11 mouse cellular contexts compared by ENCODE assay signal in the genomic region with DNA sequence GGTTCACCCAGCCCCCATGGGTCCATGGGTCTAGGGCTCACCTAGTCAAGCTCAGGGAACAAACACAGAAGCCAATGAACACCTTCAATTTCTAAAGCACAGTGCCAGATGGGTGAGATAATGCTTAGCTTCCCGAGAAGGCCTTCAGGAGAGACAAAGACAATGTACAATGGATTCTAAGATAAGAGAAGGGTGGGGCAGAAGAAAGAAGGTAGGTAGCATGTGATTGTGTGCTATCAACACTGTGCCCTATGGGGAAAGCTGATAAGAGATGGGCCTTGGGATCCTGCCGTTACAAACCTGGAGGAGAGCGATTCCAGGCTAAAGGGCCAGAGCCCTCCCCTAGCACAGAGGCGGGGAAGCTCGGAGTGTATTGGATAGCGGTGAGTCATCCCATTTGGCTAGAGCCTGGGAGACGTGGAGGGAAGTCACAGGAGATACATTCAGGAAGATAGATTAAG. TPM values are rescaled to one million over a fixed set of nuclear protein-coding genes. Genes with fewer than 3 reads are reported as not detected.
DNase-seq lines count a peak whose midpoint lies in the region; ATAC-seq lines count a peak whose summit lies in the region.
"Had no signal": no experiment of that assay in that cellular context is flagged by ENCODE, and none has a peak within 500 bp of the region (broad histone marks: within the 10 kb centered on the region; RNA-seq: fewer than 3 reads in every experiment).

No protein-coding gene starts in this region.

- DNase-seq in heart, postnatal 25 days (ENCODE audit: low spot score): no peak
- peak; percentile 65 for DNase-seq in adrenal gland, adult 2 months
- no peak for DNase-seq in layer of hippocampus, postnatal 25 days (ENCODE audit: extremely low spot score in 1 of 2, low spot score in 1 of 2)
- no peak for DNase-seq in lung, adult 18-20 months
- no peak for DNase-seq in hindbrain, embryonic 14.5 days (ENCODE audit: low spot score)
- DNase-seq: kidney, postnatal 36 days had no signal

- H3K9me3 ChIP-seq in heart, embryonic 12.5 days (replicated peaks): no peaks in the 10 kb centered on the region
- H3K9me3 ChIP-seq in liver, embryonic 16.5 days (replicated peaks; ENCODE audit: control insufficient read depth, low read length): no peaks in the 10 kb centered on the region
- no peaks in the 10 kb centered on the region for H3K9me3 ChIP-seq in hindbrain, embryonic 14.5 days (ENCODE audit: control insufficient read depth, low read length)
- H3K9me3 ChIP-seq: embryonic facial prominence, embryonic 12.5 days; midbrain, embryonic 12.5 days had no signal

- no peak overlapping the region for H3K9ac ChIP-seq in heart, embryonic 12.5 days
- no peak overlapping the region for H3K9ac ChIP-seq in liver, embryonic 16.5 days (ENCODE audit: low read depth, low read length)
- H3K9ac ChIP-seq in hindbrain, embryonic 14.5 days: no peak overlapping the region
- H3K9ac ChIP-seq: embryonic facial prominence, embryonic 12.5 days; midbrain, embryonic 12.5 days had no signal

- intact Hi-C loops in heart, postnatal 25 days (cut with DNase I): no loop called here

- WGBS in heart, embryonic 12.5 days: 14% methylated on average over 7 of the region's 7 CpGs
- WGBS in liver, embryonic 16.5 days (ENCODE audit: insufficient replicate concordance): 11% methylated on average over 7 of the region's 7 CpGs
- 69% methylated on average over 7 of the region's 7 CpGs for WGBS in hindbrain, embryonic 14.5 days

- H3K27ac ChIP-seq in heart, embryonic 12.5 days (ENCODE audit: poor library complexity, severe bottlenecking): no peak overlapping the region
- no peak overlapping the region for H3K27ac ChIP-seq in liver, embryonic 16.5 days (ENCODE audit: low read length)
- no peak overlapping the region for H3K27ac ChIP-seq in hindbrain, embryonic 14.5 days
- H3K27ac ChIP-seq: embryonic facial prominence, embryonic 12.5 days; midbrain, embryonic 12.5 days had no signal

- no peaks in the 10 kb centered on the region for H3K27me3 ChIP-seq in heart, embryonic 12.5 days (replicated peaks)
- H3K27me3 ChIP-seq in liver, embryonic 16.5 days (ENCODE audit: control insufficient read depth, insufficient read depth, low read depth, low read length): no peaks in the 10 kb centered on the region
- no peaks in the 10 kb centered on the region for H3K27me3 ChIP-seq in hindbrain, embryonic 14.5 days (ENCODE audit: control insufficient read depth, insufficient read depth, low read length)

- peaks cover 61% of the 10 kb centered on the region for H3K4me1 ChIP-seq in heart, embryonic 12.5 days (replicated peaks)
- peaks cover 8% of the 10 kb centered on the region; the same call in 1 of the 2 replicates for H3K4me1 ChIP-seq in liver, embryonic 16.5 days (ENCODE audit: control insufficient read depth, low read depth, low read length)
- H3K4me1 ChIP-seq in hindbrain, embryonic 14.5 days (replicated peaks; ENCODE audit: control insufficient read depth, insufficient read depth, low read length): peaks cover 4% of the 10 kb centered on the region
- H3K4me1 ChIP-seq: embryonic facial prominence, embryonic 12.5 days had no signal

- ATAC-seq in heart, embryonic 12.5 days (ENCODE audit: insufficient number of reproducible peaks, low FRiP score): peak; percentile 65; the same call in 1 of the 2 replicates
- ATAC-seq in erythroblast, adult 5-6 weeks (replicated peaks; ENCODE audit: low FRiP score, poor library complexity, severe bottlenecking): 0 out of 2 replicates have a peak, but pooled peaks have one; percentile 46
- ATAC-seq in liver, embryonic 16.5 days (ENCODE audit: low read depth): peak; percentile 81
- no peak for ATAC-seq in hindbrain, embryonic 14.5 days (ENCODE audit: low FRiP score)

- H3K36me3 ChIP-seq in heart, embryonic 12.5 days: no peaks in the 10 kb centered on the region
- H3K36me3 ChIP-seq in liver, embryonic 16.5 days (ENCODE audit: control insufficient read depth, insufficient read depth): no peaks in the 10 kb centered on the region
- H3K36me3 ChIP-seq in hindbrain, embryonic 14.5 days (replicated peaks; ENCODE audit: control insufficient read depth, insufficient read depth): no peaks in the 10 kb centered on the region
- H3K36me3 ChIP-seq: embryonic facial prominence, embryonic 12.5 days; midbrain, embryonic 12.5 days had no signal

- no peak overlapping the region for H3K4me3 ChIP-seq in heart, embryonic 12.5 days
- no peak overlapping the region for H3K4me3 ChIP-seq in liver, embryonic 16.5 days (ENCODE audit: low read depth, low read length)
- no peak overlapping the region for H3K4me3 ChIP-seq in hindbrain, embryonic 14.5 days (replicated peaks; ENCODE audit: low read length)
- H3K4me3 ChIP-seq: embryonic facial prominence, embryonic 12.5 days; midbrain, embryonic 12.5 days had no signal

- peak overlapping the region; percentile 5; the same call in 1 of the 2 replicates for H3K4me2 ChIP-seq in heart, embryonic 12.5 days
- H3K4me2 ChIP-seq in liver, embryonic 16.5 days (ENCODE audit: low read depth, low read length): no peak overlapping the region
- H3K4me2 ChIP-seq in hindbrain, embryonic 14.5 days (replicated peaks): no peak overlapping the region
- H3K4me2 ChIP-seq: embryonic facial prominence, embryonic 12.5 days; midbrain, embryonic 12.5 days had no signal

RNA-seq across cellular contexts. Expression of gene Scube2, which starts 12.7 kb away (rescaled TPM):
- 9.3 and 10.1 TPM in 2 replicates for polyA plus RNA-seq in heart, embryonic 12.5 days (2016; fragmentation: Nextera tagmentation; extraction: Ambion mirVana)
- 10 to 100 TPM; 22.6 to 24.0 TPM for total RNA-seq in heart, postnatal 25 days (2021)
- total RNA-seq in adrenal gland, adult 2 months (2021): under 1 TPM; 0.17 to 0.62 TPM
- 0.10 and 0.22 TPM in 2 replicates for polyA plus RNA-seq in adrenal gland, adult 2 months (2012; rRNA removed)
- not detected in 2 replicates for total RNA-seq in erythroblast, adult 5-6 weeks (2015; ENCODE audit: low replicate concordance)
- total RNA-seq in erythroblast, adult 5-6 weeks (2017; ENCODE audit: low replicate concordance): not detected in 2 replicates
- polyA plus RNA-seq in liver, embryonic 16.5 days (2015; fragmentation: Nextera tagmentation; extraction: Ambion mirVana): 0.09 and 0.12 TPM in 2 replicates
- under 1 TPM; 0.84 to 0.94 TPM for total RNA-seq in layer of hippocampus, postnatal 25 days (2021)
- polyA plus RNA-seq in hindbrain, embryonic 14.5 days (2014; fragmentation: Nextera tagmentation; extraction: Ambion mirVana): 1.7 and 2.1 TPM in 2 replicates

Comparison
In these comparisons a context has a peak if more than half of its experiments do, and no peak if none do; other contexts are left out.
1. RNA of gene Scube2, which starts 12.7 kb away (total RNA-seq): 22.6 to 24.0 TPM in heart, postnatal 25 days; 0.84 to 0.94 TPM in layer of hippocampus, postnatal 25 days, 0.17 to 0.62 TPM in adrenal gland, adult 2 months and not detected in erythroblast, adult 5-6 weeks; every median in the first group is over 10 times any median in the second.